Mouse (Mus musculus) liver, adult 2 months (tissue): Measurements from ENCODE around the gene Tnnt1. TPM values are rescaled to one million over a fixed set of nuclear protein-coding genes. Genes with fewer than 3 reads are reported as not detected.
"Not testable (repeated sequence)": the region's sequence is repeated elsewhere in the genome, so short reads cannot be mapped to it uniquely, and the experiment has no call there.

ENCODE experiments used
- DNase-seq: peaks from one replicate; pipeline ENCODE4 v3.0.0-alpha.2; 2011; ENCODE audit warnings: low read depth, low spot score; ENCODE audit errors: extremely low read depth
- H3K27ac ChIP-seq: fragments of 200-500 bp; replicated peaks from 2 replicates; pipeline ENCODE4 v1.5.1; 2012; ENCODE audit warnings: low read depth, mild to moderate bottlenecking, control low read depth, inconsistent platforms, low read length; ENCODE audit not compliant: insufficient read depth
- H3K27me3 ChIP-seq: fragments of 200-500 bp; 2 replicates; pipeline ENCODE4 v1.6.1; 2012; ENCODE audit warnings: mild to moderate bottlenecking, moderate library complexity, low read length, inconsistent platforms; ENCODE audit not compliant: control insufficient read depth, insufficient read depth
- H3K36me3 ChIP-seq: fragments of 200-500 bp; 2 replicates; pipeline ENCODE4 v1.6.1; 2012; ENCODE audit warnings: low read length, inconsistent platforms; ENCODE audit not compliant: control insufficient read depth, insufficient read depth
- H3K4me1 ChIP-seq: fragments of 200-500 bp; 2 replicates; pipeline ENCODE4 v1.6.1; 2011; ENCODE audit warnings: low read length; ENCODE audit not compliant: control insufficient read depth, insufficient read depth
- H3K4me3 ChIP-seq: fragments of 200-500 bp; 2 replicates; pipeline ENCODE4 v1.5.1; 2011; ENCODE audit warnings: low read depth, mild to moderate bottlenecking, control low read depth, low read length, moderate library complexity; ENCODE audit not compliant: insufficient read depth
- H3K79me2 ChIP-seq: fragments of 200-500 bp; 2 replicates; pipeline ENCODE4 v1.6.1; 2012; ENCODE audit warnings: inconsistent platforms, mild to moderate bottlenecking, low read length, moderate library complexity; ENCODE audit not compliant: control insufficient read depth, insufficient read depth
- H3K9ac ChIP-seq: fragments of 200-500 bp; 2 replicates; pipeline ENCODE4 v1.6.1; 2012; ENCODE audit warnings: low read depth, mild to moderate bottlenecking, control low read depth, inconsistent platforms, low read length
- CTCF ChIP-seq: fragments of 200-500 bp; IDR thresholded peaks from 2 replicates; pipeline ENCODE4 v1.5.1; 2011; ENCODE audit warnings: low read depth, low read length, control low read depth
- POLR2A ChIP-seq: fragments of 200-500 bp; IDR thresholded peaks from 2 replicates; pipeline ENCODE4 v1.6.1; 2011; ENCODE audit warnings: low read length, control low read depth; ENCODE audit not compliant: insufficient read depth; ENCODE audit errors: extremely low read depth
- WGBS: fragments of 180-500 bp; shearing (Covaris S2); methylation state at CpG from one replicate; pipeline ENCODE4 v1.1.7; 2018; 5-methylcytosine and 5-hydroxymethylcytosine counted together
- polyA plus RNA-seq: library from polyadenylated mRNA; depleted of rRNA; stranded (reverse); fragments of >200 nt; gene quantifications from 2 replicates; pipeline ENCODE4 v1.2.3, GENCODE M21; 2012
- total RNA-seq: library from RNA; depleted of rRNA; stranded (reverse); fragments of >200 nt; gene quantifications from 2 replicates; pipeline ENCODE4 v1.2.3, GENCODE M21; 2014

Tnnt1 gene
- total and polyA plus RNA-seq, 2 experiments: 0.61 to 2.9 TPM

GRCm38 (mm10) chr7:4524212-4524922 is 8.2 kb upstream of the Tnnt1 start, which contains the start of gene Tnni3:
Gene Tnni3, minus strand, starts transcription at chr7:4524229.
- peak; percentile 82 for TF ChIP-seq CTCF
- H3K4me1 ChIP-seq, H3K4me3 ChIP-seq, H3K27me3 ChIP-seq, H3K9ac ChIP-seq, H3K36me3 ChIP-seq, H3K27ac ChIP-seq, H3K79me2 ChIP-seq: not testable (repeated sequence)
- 62% methylated on average over 15 of the region's 15 CpGs for WGBS
- peak; percentile 35 for DNase-seq

- no peak for DNase-seq
- H3K27ac ChIP-seq: no peak overlapping the region
- no peaks in the 10 kb centered on the region for H3K36me3 ChIP-seq
- H3K79me2 ChIP-seq: no peaks in the 10 kb centered on the region
- H3K4me1 ChIP-seq: peaks cover 2% of the 10 kb centered on the region; the same call in 1 of the 2 replicates
- H3K9ac ChIP-seq: no peak overlapping the region
- TF ChIP-seq POLR2A (no peak), CTCF (no peak)
- H3K4me3 ChIP-seq: no peak overlapping the region
- H3K27me3 ChIP-seq: peaks cover 7% of the 10 kb centered on the region; the same call in 1 of the 2 replicates
- WGBS: 88% methylated on average over 33 of the region's 33 CpGs
Observed at GRCm38 (mm10) chr7:4523205-4524130, 7.3 kb upstream of the Tnnt1 start.

- WGBS: 57% methylated on average over 6 of the region's 6 CpGs
- no peak overlapping the region for H3K27ac ChIP-seq
- H3K27me3 ChIP-seq: peaks cover 7% of the 10 kb centered on the region; the same call in 1 of the 2 replicates
Observed at GRCm38 (mm10) chr7:4522292-4522691, 6.1 kb upstream of the Tnnt1 start.

GRCm38 (mm10) chr7:4521231-4522003 is 5.2 kb upstream of the Tnnt1 start:
- no peak for DNase-seq
- Histone ChIP-seq H3K79me2 (no peaks in the 10 kb centered on the region), H3K4me1 (no peaks in the 10 kb centered on the region), H3K27me3 (peaks cover 7% of the 10 kb centered on the region; the same call in 1 of the 2 replicates), H3K4me3 (no peak overlapping the region), H3K27ac (no peak overlapping the region), H3K36me3 (no peaks in the 10 kb centered on the region), H3K9ac (no peak overlapping the region)
- WGBS: 41% methylated on average over 32 of the region's 32 CpGs
- TF ChIP-seq POLR2A (no peak), CTCF (no peak)

More at GRCm38 (mm10) chr7:4522292-4522691, 6.1 kb upstream of the Tnnt1 start:
- Histone ChIP-seq H3K36me3 (no peaks in the 10 kb centered on the region), H3K79me2 (no peaks in the 10 kb centered on the region), H3K4me1 (peaks cover 2% of the 10 kb centered on the region; the same call in 1 of the 2 replicates), H3K9ac (no peak overlapping the region), H3K4me3 (no peak overlapping the region)
- TF ChIP-seq CTCF (no peak), POLR2A (no peak)
- DNase-seq: no peak

- Histone ChIP-seq H3K27me3 (peaks cover 7% of the 10 kb centered on the region; the same call in 1 of the 2 replicates), H3K79me2 (no peaks in the 10 kb centered on the region), H3K9ac (no peak overlapping the region), H3K4me1 (no peaks in the 10 kb centered on the region), H3K4me3 (no peak overlapping the region), H3K36me3 (no peaks in the 10 kb centered on the region), H3K27ac (no peak overlapping the region)
- no peak for DNase-seq
- TF ChIP-seq POLR2A (no peak), CTCF (no peak)
- WGBS: 50% methylated on average over 1 of the region's 1 CpGs
Observed at GRCm38 (mm10) chr7:4518487-4518886, 2.3 kb upstream of the Tnnt1 start.
